Mouse (Mus musculus): Measurements from ENCODE around the gene Dstyk. TPM values are rescaled to one million over a fixed set of nuclear protein-coding genes. Genes with fewer than 3 reads are reported as not detected.

Dstyk gene
- polyA plus RNA-seq, 1 experiment from 2014 or later, result 15.5 TPM

DNA sequence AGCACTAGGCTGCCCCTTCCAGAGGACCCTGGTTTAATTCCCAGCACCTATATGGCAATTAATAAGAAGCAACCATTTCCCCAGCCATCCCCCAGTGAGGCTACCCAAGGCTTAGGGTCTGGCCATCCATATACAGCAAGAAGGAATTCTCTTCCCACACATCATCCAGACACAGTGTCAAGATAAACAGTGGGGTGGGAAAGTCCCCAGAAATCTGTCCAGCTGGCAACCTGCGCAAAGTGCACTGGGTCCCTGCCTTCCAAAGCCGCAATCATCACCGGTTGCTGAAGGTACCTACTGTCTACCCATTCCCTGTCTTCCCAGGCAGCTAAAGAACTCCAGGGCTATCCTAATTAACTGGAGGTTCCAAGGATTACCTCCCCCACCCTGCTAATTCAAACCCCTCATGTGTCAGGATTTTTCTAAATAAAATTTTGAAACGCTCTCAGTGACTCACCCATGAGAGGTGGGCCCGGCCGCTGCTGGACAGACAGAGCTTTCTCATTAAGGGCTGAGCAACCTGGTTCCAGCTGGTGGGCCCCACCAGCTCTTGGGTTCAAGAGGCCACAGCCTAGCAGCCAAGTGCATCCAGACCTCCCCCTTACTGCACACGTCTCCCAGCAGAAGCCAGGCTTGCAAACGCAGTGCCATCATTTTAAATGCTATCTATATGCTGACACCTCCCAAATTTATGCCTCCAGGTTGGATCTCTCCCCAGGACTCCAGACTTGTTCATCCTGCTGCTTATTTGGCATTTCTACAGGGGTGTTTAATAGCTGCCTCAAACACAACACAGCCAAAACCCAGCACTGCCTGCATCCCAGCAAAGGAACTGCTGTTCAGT is 40.9 kb upstream of the Dstyk start:
- H3K4me3 ChIP-seq (replicated peaks), result no peak overlapping the region
- ATAC-seq (replicated peaks; ENCODE audit: low FRiP score), result 0 out of 2 replicates have a peak, but pooled peaks have one; percentile 19
- peaks cover 35% of the 10 kb centered on the region for H3K36me3 ChIP-seq
- no peaks in the 10 kb centered on the region for H3K27me3 ChIP-seq
- H3K27ac ChIP-seq, result peak overlapping the region; percentile 48; the same call in 1 of the 2 replicates
- H3K9ac ChIP-seq, result 0 out of 2 replicates have a peak overlapping the region, but pooled peaks have one; percentile 11
- peaks cover 61% of the 10 kb centered on the region for H3K4me1 ChIP-seq
- H3K4me2 ChIP-seq, result no peak overlapping the region
- WGBS, result 47% methylated on average over 8 of the region's 8 CpGs
- no peaks in the 10 kb centered on the region for H3K9me3 ChIP-seq (replicated peaks)

DNA sequence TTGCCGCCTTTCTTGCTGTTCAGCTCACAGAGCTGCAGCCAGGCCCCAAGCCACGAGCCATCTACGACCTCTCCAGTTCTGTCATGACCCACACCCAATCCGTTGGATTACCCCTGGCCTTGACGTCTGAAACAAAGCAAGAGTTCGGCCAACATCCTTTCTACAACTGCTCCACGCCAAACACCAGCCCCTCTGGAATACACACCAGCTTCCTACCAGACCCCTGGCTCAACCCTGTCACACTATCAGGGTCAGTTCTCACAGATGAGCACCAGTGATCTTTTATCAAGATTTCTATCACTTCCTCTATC is 40.3 kb upstream of the Dstyk start:
- Histone ChIP-seq H3K4me2 (no peak overlapping the region), H3K4me1 (peaks cover 60% of the 10 kb centered on the region), H3K36me3 (peaks cover 35% of the 10 kb centered on the region), H3K27ac (peak overlapping the region; percentile 48; the same call in 1 of the 2 replicates), H3K9ac (0 out of 2 replicates have a peak overlapping the region, but pooled peaks have one; percentile 11), H3K27me3 (no peaks in the 10 kb centered on the region), H3K9me3 (replicated peaks) (no peaks in the 10 kb centered on the region), H3K4me3 (replicated peaks) (no peak overlapping the region)
- ATAC-seq (replicated peaks; ENCODE audit: low FRiP score), result no peak
- WGBS, result 52% methylated on average over 7 of the region's 7 CpGs

GRCm38 (mm10) chr1:132377811-132378210 is 39.5 kb upstream of the Dstyk start:
- H3K9ac ChIP-seq, result no peak overlapping the region
- peaks cover 54% of the 10 kb centered on the region for H3K4me1 ChIP-seq
- H3K27me3 ChIP-seq, result no peaks in the 10 kb centered on the region
- no peak for ATAC-seq (replicated peaks; ENCODE audit: low FRiP score)
- peaks cover 34% of the 10 kb centered on the region for H3K36me3 ChIP-seq
- no peak overlapping the region for H3K27ac ChIP-seq
- H3K4me2 ChIP-seq, result no peak overlapping the region
- no peaks in the 10 kb centered on the region for H3K9me3 ChIP-seq (replicated peaks)
- 82% methylated on average over 3 of the region's 3 CpGs for WGBS
- H3K4me3 ChIP-seq (replicated peaks), result no peak overlapping the region

- H3K27ac ChIP-seq, result no peak overlapping the region
- 0 out of 2 replicates have a peak, but pooled peaks have one; percentile 5 for ATAC-seq (replicated peaks; ENCODE audit: low FRiP score)
- H3K4me3 ChIP-seq (replicated peaks), result no peak overlapping the region
- H3K27me3 ChIP-seq, result no peaks in the 10 kb centered on the region
- 85% methylated on average over 27 of the region's 27 CpGs for WGBS
- no peak overlapping the region for H3K4me2 ChIP-seq
- H3K36me3 ChIP-seq, result peaks cover 30% of the 10 kb centered on the region
- H3K9me3 ChIP-seq (replicated peaks), result no peaks in the 10 kb centered on the region
- H3K4me1 ChIP-seq, result peaks cover 42% of the 10 kb centered on the region
- H3K9ac ChIP-seq, result no peak overlapping the region
Observed at GRCm38 (mm10) chr1:132380550-132381100, 36.7 kb upstream of the Dstyk start.

- no peaks in the 10 kb centered on the region for H3K9me3 ChIP-seq (replicated peaks)
- WGBS, result 68% methylated on average over 10 of the region's 10 CpGs
- no peak for ATAC-seq (replicated peaks; ENCODE audit: low FRiP score)
Observed at GRCm38 (mm10) chr1:132381929-132382328, 35.4 kb upstream of the Dstyk start.

DNA sequence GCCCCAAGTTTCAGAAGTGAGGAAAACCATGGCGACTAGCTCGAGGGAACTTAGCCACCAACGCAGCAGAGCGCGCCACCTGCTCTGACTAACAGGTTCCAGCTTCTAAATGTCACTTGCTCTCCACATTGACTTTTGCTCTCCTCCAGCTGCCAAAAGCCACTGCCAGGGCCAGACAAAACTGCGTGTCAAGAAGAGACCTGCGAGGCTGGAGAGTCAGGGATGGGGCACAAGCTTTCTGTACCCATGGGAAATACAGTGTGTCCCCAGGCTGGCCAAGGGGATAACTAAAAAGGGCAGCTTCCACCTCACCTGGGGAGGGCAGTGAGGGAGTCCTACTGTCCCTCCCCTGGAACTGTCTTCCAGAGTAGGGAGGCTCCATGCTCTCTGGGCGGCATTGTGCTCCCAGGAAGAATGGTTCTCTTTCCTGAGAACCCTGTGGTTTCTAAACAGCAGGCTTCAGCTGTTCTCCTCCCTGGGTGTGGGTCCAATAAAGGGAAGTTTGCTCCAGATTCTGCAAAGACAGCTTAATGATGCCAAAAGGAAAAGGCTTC is 33.3 kb upstream of the Dstyk start:
- no peak overlapping the region for H3K4me3 ChIP-seq (replicated peaks)
- H3K27ac ChIP-seq, result no peak overlapping the region
- no peak overlapping the region for H3K4me2 ChIP-seq
- H3K27me3 ChIP-seq, result no peaks in the 10 kb centered on the region
- WGBS, result 89% methylated on average over 8 of the region's 8 CpGs
- H3K4me1 ChIP-seq, result peaks cover 49% of the 10 kb centered on the region
- no peak for ATAC-seq (replicated peaks; ENCODE audit: low FRiP score)
- H3K9ac ChIP-seq, result no peak overlapping the region
- peaks cover 19% of the 10 kb centered on the region for H3K36me3 ChIP-seq
- no peaks in the 10 kb centered on the region for H3K9me3 ChIP-seq (replicated peaks)

More at GRCm38 (mm10) chr1:132381929-132382328, 35.4 kb upstream of the Dstyk start:
- Histone ChIP-seq H3K4me2 (no peak overlapping the region), H3K27me3 (no peaks in the 10 kb centered on the region), H3K4me1 (peaks cover 42% of the 10 kb centered on the region), H3K9ac (no peak overlapping the region), H3K4me3 (replicated peaks) (no peak overlapping the region), H3K36me3 (peaks cover 30% of the 10 kb centered on the region), H3K27ac (no peak overlapping the region)

DNA sequence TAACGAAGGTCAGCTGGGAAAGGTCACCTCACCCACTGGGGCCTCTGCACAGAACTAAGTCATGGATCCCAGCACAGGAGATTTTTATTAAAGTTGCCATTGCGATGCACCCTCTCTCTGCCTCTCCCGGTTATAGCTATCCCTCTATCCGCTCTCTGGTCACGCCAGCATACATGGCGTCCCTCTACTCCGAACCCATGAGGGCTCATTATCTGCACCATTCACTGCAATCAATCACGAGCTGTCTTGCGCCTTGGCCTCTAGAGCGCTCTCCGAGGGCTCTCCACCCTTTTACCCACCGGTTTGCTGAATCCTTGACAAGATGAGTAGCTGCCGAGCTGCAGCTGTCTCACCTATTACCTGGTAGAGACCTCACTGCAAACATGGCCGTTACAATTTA is 32.1 kb upstream of the Dstyk start:
- WGBS, result 55% methylated on average over 14 of the region's 14 CpGs
- H3K27ac ChIP-seq, result no peak overlapping the region
- no peak for ATAC-seq (replicated peaks; ENCODE audit: low FRiP score)
- no peaks in the 10 kb centered on the region for H3K27me3 ChIP-seq
- no peaks in the 10 kb centered on the region for H3K9me3 ChIP-seq (replicated peaks)
- H3K4me2 ChIP-seq, result no peak overlapping the region
- no peak overlapping the region for H3K9ac ChIP-seq
- H3K36me3 ChIP-seq, result peaks cover 7% of the 10 kb centered on the region; the same call in 1 of the 2 replicates
- peaks cover 61% of the 10 kb centered on the region for H3K4me1 ChIP-seq
- H3K4me3 ChIP-seq (replicated peaks), result no peak overlapping the region

DNA sequence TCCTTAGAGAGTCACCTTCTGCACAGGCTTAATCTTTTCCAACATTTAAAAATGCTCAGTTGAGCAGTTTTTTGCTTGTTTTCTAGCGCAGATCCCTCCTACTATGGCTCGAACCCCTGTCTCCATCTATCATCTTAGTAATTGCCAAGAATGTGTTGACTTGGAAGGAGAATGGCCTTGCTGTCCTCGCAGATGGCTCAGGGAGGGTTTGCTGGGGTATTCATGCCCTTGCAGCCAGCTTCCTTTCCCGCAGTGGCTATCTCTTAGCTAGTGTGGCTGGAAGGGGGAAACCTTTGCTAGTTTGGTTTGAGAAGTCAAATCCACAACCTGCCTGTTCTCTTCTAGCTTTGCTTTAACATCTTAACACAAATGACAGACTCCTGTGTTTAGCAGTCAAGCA is 31.6 kb upstream of the Dstyk start:
- Histone ChIP-seq H3K4me3 (replicated peaks) (no peak overlapping the region), H3K9ac (no peak overlapping the region), H3K4me2 (no peak overlapping the region), H3K27me3 (no peaks in the 10 kb centered on the region), H3K27ac (no peak overlapping the region), H3K4me1 (peaks cover 65% of the 10 kb centered on the region), H3K36me3 (0 out of 2 replicates have a peak, but pooled peaks cover 4% of the 10 kb centered on the region), H3K9me3 (replicated peaks) (no peaks in the 10 kb centered on the region)
- WGBS, result 63% methylated on average over 4 of the region's 4 CpGs
- ATAC-seq (replicated peaks; ENCODE audit: low FRiP score), result no peak

DNA sequence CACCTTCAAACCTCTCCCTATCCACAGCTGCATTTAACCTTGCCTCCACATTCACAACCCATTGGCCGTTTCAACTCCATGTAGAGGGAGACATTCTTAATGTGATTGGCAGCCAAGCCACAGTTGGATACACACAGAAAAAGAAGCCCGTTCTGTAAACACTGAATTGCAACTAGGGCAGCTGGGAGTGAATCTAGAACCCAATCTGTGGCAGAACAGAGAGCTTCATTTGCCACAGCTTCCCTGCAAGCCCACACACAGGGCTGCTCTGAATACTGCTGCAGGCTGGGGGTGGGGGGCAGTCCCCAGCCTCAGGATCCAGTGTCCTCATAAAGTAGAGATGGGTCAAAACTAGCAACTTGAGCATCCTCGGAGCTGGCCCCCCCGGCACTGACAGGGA is 31.1 kb upstream of the Dstyk start:
- peaks cover 64% of the 10 kb centered on the region for H3K4me1 ChIP-seq
- no peak overlapping the region for H3K4me3 ChIP-seq (replicated peaks)
- H3K27me3 ChIP-seq, result no peaks in the 10 kb centered on the region
- no peak for ATAC-seq (replicated peaks; ENCODE audit: low FRiP score)
- no peaks in the 10 kb centered on the region for H3K36me3 ChIP-seq
- WGBS, result 66% methylated on average over 4 of the region's 4 CpGs
- H3K27ac ChIP-seq, result no peak overlapping the region
- no peaks in the 10 kb centered on the region for H3K9me3 ChIP-seq (replicated peaks)
- no peak overlapping the region for H3K4me2 ChIP-seq
- no peak overlapping the region for H3K9ac ChIP-seq

GRCm38 (mm10) chr1:132387943-132388342 is 29.4 kb upstream of the Dstyk start:
- Histone ChIP-seq H3K4me1 (peaks cover 60% of the 10 kb centered on the region), H3K9me3 (replicated peaks) (no peaks in the 10 kb centered on the region), H3K27ac (peak overlapping the region; percentile 58), H3K9ac (no peak overlapping the region), H3K27me3 (no peaks in the 10 kb centered on the region), H3K4me3 (replicated peaks) (no peak overlapping the region), H3K36me3 (no peaks in the 10 kb centered on the region), H3K4me2 (no peak overlapping the region)
- 41% methylated on average over 4 of the region's 4 CpGs for WGBS
- no peak for ATAC-seq (replicated peaks; ENCODE audit: low FRiP score)

DNA sequence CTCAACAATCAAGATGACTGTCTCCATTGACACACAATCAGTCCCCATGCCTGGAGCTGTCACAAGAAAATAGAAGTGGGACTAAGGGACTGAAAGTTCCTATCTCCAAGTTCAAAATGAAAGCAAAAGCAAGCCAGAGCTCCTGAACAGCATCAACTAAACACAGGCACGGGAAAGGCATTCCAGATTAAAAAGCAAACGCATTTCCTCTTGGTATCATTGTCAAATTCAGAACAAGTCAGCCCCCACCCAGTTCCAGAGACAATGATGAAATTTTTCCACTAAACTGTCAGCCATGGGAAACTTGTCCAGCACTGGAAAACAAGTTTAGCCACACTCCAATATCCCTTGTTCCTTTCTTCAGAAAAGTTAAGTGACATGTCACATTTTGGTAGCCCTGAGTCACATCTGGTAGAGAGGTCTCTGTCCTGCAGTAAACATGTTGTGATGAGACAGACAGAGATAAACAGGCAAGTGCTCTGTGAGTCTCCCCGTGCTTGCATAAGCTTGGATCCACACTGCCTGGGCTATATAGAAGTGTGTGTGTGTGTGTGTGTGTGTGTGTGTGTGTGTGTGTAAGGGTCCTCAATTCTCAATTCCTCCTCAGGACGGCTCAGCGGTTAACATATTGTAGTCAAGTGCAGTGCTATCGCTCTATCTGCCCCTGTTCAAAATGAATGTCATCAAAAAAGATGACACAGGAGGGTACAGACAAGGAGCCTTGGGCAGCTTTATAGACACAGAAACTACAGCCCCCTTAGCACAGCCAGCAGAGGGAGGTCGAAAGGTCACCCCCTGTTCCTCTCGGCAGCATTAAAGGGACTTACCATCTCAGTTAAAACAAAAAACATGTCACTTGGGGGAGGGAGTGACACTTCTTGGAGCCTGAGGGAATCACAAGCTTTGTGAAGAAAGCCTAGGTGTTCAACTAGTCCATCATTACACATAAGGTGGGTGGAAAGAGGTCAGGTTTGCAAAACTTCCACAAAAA is 28.2 kb upstream of the Dstyk start:
- Histone ChIP-seq H3K4me1 (peaks cover 60% of the 10 kb centered on the region), H3K4me2 (peak overlapping the region; percentile 84), H3K36me3 (no peaks in the 10 kb centered on the region), H3K9ac (no peak overlapping the region), H3K9me3 (replicated peaks) (no peaks in the 10 kb centered on the region), H3K27me3 (no peaks in the 10 kb centered on the region), H3K4me3 (replicated peaks) (peak overlapping the region; percentile 80; the same call in 1 of the 2 replicates), H3K27ac (peak overlapping the region; percentile 58; the same call in 1 of the 2 replicates)
- 60% methylated on average over 8 of the region's 8 CpGs for WGBS
- no peak for ATAC-seq (replicated peaks; ENCODE audit: low FRiP score)

Data from kidney, embryonic 15.5 days (tissue).